9 mouse cellular contexts compared by ENCODE assay signal in the genomic region with DNA sequence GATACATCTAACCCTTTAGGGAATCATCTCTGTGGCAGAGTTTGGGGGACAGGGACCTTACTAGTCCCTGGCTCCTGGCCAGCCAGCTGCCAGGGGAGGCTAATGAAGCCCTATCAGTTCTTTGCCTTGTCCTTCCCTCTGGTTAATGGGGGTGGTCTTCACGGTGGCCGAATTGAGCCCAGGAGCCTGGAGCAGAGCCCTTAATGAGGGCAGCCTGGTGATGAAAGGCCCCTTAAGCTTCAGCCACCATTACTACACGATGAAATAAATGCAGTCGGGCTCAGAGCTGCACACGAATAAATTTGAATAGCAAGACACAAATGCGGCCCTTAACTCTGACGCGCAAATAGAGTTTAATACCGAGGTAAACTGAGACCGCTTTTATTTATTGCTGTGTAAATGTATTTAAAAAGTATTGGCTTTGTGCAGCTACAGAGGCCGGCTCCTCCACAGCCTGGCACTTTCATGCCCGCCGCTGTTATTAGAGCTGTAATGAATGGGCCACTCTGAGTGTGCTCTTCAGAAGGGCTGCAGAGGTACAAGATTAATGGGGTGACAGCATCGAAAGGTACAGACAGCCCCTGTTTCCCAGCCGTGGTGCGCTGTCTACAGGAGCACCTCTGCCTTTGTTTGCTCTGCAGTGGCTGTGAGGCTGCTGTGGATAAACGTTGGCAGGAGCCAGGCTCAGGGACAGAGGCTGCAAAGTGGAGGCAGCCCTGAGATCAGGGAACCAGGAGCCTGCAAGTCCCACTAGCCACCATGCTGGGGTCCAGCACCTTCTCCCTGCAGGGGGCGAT.
DNase-seq lines count a peak whose midpoint lies in the region; ATAC-seq and TF ChIP-seq lines count a peak whose summit lies in the region.
"Had no signal": no experiment of that assay in that cellular context is flagged by ENCODE, and none has a peak within 500 bp of the region (broad histone marks: within the 10 kb centered on the region; RNA-seq: fewer than 3 reads in every experiment).

No protein-coding gene starts in this region.

- H3K27me3 ChIP-seq in intestine, embryonic 15.5 days (replicated peaks) = no peaks in the 10 kb centered on the region
- H3K27me3 ChIP-seq in intestine, embryonic 16.5 days (replicated peaks; ENCODE audit: control insufficient read depth, insufficient read depth, low read length) = no peaks in the 10 kb centered on the region
- 0 out of 2 replicates have a peak, but pooled peaks cover 2% of the 10 kb centered on the region for H3K27me3 ChIP-seq in forebrain, embryonic 12.5 days
- no peaks in the 10 kb centered on the region for H3K27me3 ChIP-seq in intestine, postnatal 0 days (replicated peaks; ENCODE audit: control insufficient read depth, insufficient read depth, low read length)
- no peaks in the 10 kb centered on the region for H3K27me3 ChIP-seq in neural tube, embryonic 13.5 days

- H3K4me3 ChIP-seq in intestine, embryonic 15.5 days (replicated peaks) = no peak overlapping the region
- H3K4me3 ChIP-seq in intestine, embryonic 16.5 days (ENCODE audit: low read length) = no peak overlapping the region
- H3K4me3 ChIP-seq in forebrain, embryonic 12.5 days (replicated peaks) = no peak overlapping the region
- no peak overlapping the region for H3K4me3 ChIP-seq in intestine, postnatal 0 days (ENCODE audit: low read depth, low read length)
- no peak overlapping the region for H3K4me3 ChIP-seq in neural tube, embryonic 13.5 days

- no peak overlapping the region for H3K4me2 ChIP-seq in intestine, embryonic 15.5 days (replicated peaks)
- no peak overlapping the region for H3K4me2 ChIP-seq in intestine, embryonic 16.5 days (ENCODE audit: low read depth, low read length)
- peak overlapping the region; percentile 22; the same call in 1 of the 2 replicates for H3K4me2 ChIP-seq in forebrain, embryonic 12.5 days
- H3K4me2 ChIP-seq in intestine, postnatal 0 days (replicated peaks; ENCODE audit: low read depth) = no peak overlapping the region
- no peak overlapping the region for H3K4me2 ChIP-seq in neural tube, embryonic 13.5 days

- 0 out of 2 replicates have a peak, but pooled peaks have one; percentile 8 for ATAC-seq in intestine, embryonic 15.5 days
- no peak; the same call in 1 of the 2 replicates for ATAC-seq in intestine, embryonic 16.5 days
- ATAC-seq in forebrain, embryonic 12.5 days (ENCODE audit: low FRiP score) = peak; percentile 53; the same call in 1 of the 2 replicates
- ATAC-seq in intestine, postnatal 0 days = no peak
- ATAC-seq in neural tube, embryonic 13.5 days (ENCODE audit: low read depth) = peak; percentile 24; the same call in 1 of the 2 replicates

- WGBS in intestine, embryonic 15.5 days = 47% methylated on average over 18 of the region's 18 CpGs
- WGBS in intestine, embryonic 16.5 days = 45% methylated on average over 18 of the region's 18 CpGs
- WGBS in forebrain, embryonic 12.5 days = 16% methylated on average over 18 of the region's 18 CpGs
- WGBS in intestine, postnatal 0 days = 60% methylated on average over 18 of the region's 18 CpGs
- WGBS in neural tube, embryonic 13.5 days = 24% methylated on average over 18 of the region's 18 CpGs

- no peak for DNase-seq in ovary, postnatal 14 days (ENCODE audit: low spot score)
- no peak for DNase-seq in left cerebral cortex, adult 8-10 months (ENCODE audit: low spot score in 2 of 2)
- no peak for DNase-seq in adrenal gland, postnatal 36 days

- H3K4me1 ChIP-seq in intestine, embryonic 15.5 days (replicated peaks) = 0 out of 2 replicates have a peak, but pooled peaks cover 4% of the 10 kb centered on the region
- H3K4me1 ChIP-seq in intestine, embryonic 16.5 days (ENCODE audit: control insufficient read depth, insufficient read depth, low read length) = peaks cover 4% of the 10 kb centered on the region
- peaks cover 52% of the 10 kb centered on the region for H3K4me1 ChIP-seq in forebrain, embryonic 12.5 days
- no peaks in the 10 kb centered on the region; the same call in 1 of the 2 replicates for H3K4me1 ChIP-seq in intestine, postnatal 0 days (replicated peaks; ENCODE audit: control insufficient read depth, insufficient read depth, low read length)
- peaks cover 47% of the 10 kb centered on the region for H3K4me1 ChIP-seq in neural tube, embryonic 13.5 days (replicated peaks)

- H3K9ac ChIP-seq in intestine, embryonic 15.5 days = no peak overlapping the region
- no peak overlapping the region for H3K9ac ChIP-seq in intestine, embryonic 16.5 days (ENCODE audit: low read depth, low read length)
- H3K9ac ChIP-seq in forebrain, embryonic 12.5 days = 0 out of 2 replicates have a peak overlapping the region, but pooled peaks have one; percentile 12
- H3K9ac ChIP-seq in intestine, postnatal 0 days (ENCODE audit: low read depth, low read length) = no peak overlapping the region
- peak overlapping the region; percentile 51 for H3K9ac ChIP-seq in neural tube, embryonic 13.5 days

- H3K27ac ChIP-seq in intestine, embryonic 15.5 days = no peak overlapping the region
- no peak overlapping the region for H3K27ac ChIP-seq in intestine, embryonic 16.5 days (ENCODE audit: low read length)
- H3K27ac ChIP-seq in forebrain, embryonic 12.5 days = peak overlapping the region; percentile 84
- H3K27ac ChIP-seq in intestine, postnatal 0 days (ENCODE audit: low read depth, low read length) = no peak overlapping the region
- peak overlapping the region; percentile 77 for H3K27ac ChIP-seq in neural tube, embryonic 13.5 days (replicated peaks)
- H3K27ac ChIP-seq: macrophage had no signal

- no peaks in the 10 kb centered on the region for H3K36me3 ChIP-seq in intestine, embryonic 15.5 days
- H3K36me3 ChIP-seq in intestine, embryonic 16.5 days (ENCODE audit: control insufficient read depth, insufficient read depth, low read length) = no peaks in the 10 kb centered on the region
- H3K36me3 ChIP-seq in forebrain, embryonic 12.5 days (replicated peaks) = no peaks in the 10 kb centered on the region
- H3K36me3 ChIP-seq in intestine, postnatal 0 days (ENCODE audit: control insufficient read depth, insufficient read depth) = no peaks in the 10 kb centered on the region
- H3K36me3 ChIP-seq in neural tube, embryonic 13.5 days = no peaks in the 10 kb centered on the region

- peak; percentile 34; the same call in 1 of the 2 replicates for TF ChIP-seq CTCF in intestine, postnatal 0 days (IDR thresholded peaks at IDR 0.05; ENCODE audit: low read depth)

- H3K9me3 ChIP-seq in intestine, embryonic 15.5 days = no peaks in the 10 kb centered on the region
- H3K9me3 ChIP-seq in intestine, embryonic 16.5 days (ENCODE audit: control insufficient read depth, low read length) = no peaks in the 10 kb centered on the region
- no peaks in the 10 kb centered on the region for H3K9me3 ChIP-seq in forebrain, embryonic 12.5 days
- H3K9me3 ChIP-seq in intestine, postnatal 0 days (ENCODE audit: control insufficient read depth) = no peaks in the 10 kb centered on the region
- H3K9me3 ChIP-seq in neural tube, embryonic 13.5 days = no peaks in the 10 kb centered on the region

Comparison
In these comparisons a context has a peak if more than half of its experiments do, and no peak if none do; other contexts are left out.
1. ATAC-seq: peak in intestine, embryonic 15.5 days (single experiment), forebrain, embryonic 12.5 days (single experiment) and neural tube, embryonic 13.5 days (single experiment); none in intestine, embryonic 16.5 days (single experiment) and intestine, postnatal 0 days (single experiment).
2. H3K27ac ChIP-seq: peak in forebrain, embryonic 12.5 days (single experiment) and neural tube, embryonic 13.5 days (single experiment); none in intestine, embryonic 15.5 days (single experiment), intestine, embryonic 16.5 days (single experiment) and intestine, postnatal 0 days (single experiment).
3. H3K9ac ChIP-seq: peak in forebrain, embryonic 12.5 days (single experiment) and neural tube, embryonic 13.5 days (single experiment); none in intestine, embryonic 15.5 days (single experiment), intestine, embryonic 16.5 days (single experiment) and intestine, postnatal 0 days (single experiment).